Mouse (Mus musculus) ES-Bruce4 (cell line): ENCODE results near the gene Hacd3.

Experiments used
- CTCF ChIP-seq: IDR thresholded peaks from one replicate; pipeline ENCODE4 v1.8.1; 2011; ENCODE audit warnings: low read depth, low read length
- EP300 ChIP-seq: IDR thresholded peaks from 2 replicates; pipeline ENCODE4 v1.6.1; 2011; ENCODE audit warnings: low read depth, low read length; ENCODE audit not compliant: insufficient read depth

GRCm38 (mm10) chr9:65022580-65023135, 1.2 kb upstream of the Hacd3 start:
- TF ChIP-seq EP300, result no peak
- no peak for TF ChIP-seq CTCF
